Mouse (Mus musculus): ENCODE measurements around the gene Telo2.
"Not testable (repeated sequence)": the region's sequence is repeated elsewhere in the genome, so short reads cannot be mapped to it uniquely, and the experiment has no call there.

The Telo2 gene

GRCm38 (mm10) chr17:25115664-25116432, at the start of gene Telo2:
TSS of gene Telo2 (minus strand) at chr17:25115967.
- DNase-seq: peak; percentile 93

GRCm38 (mm10) chr17:25164770-25165169, 49.0 kb upstream of the Telo2 start:
- DNase-seq: no peak

- no peak for DNase-seq
Measured at GRCm38 (mm10) chr17:25163387-25163786, 47.6 kb upstream of the Telo2 start.

- no peak for DNase-seq
Measured at GRCm38 (mm10) chr17:25162161-25162560, 46.4 kb upstream of the Telo2 start, which contains the start of gene Ccdc154. TSS of gene Ccdc154 (plus strand) at chr17:25162461.

GRCm38 (mm10) chr17:25139960-25140359, 24.2 kb upstream of the Telo2 start:
- no peak for DNase-seq

GRCm38 (mm10) chr17:25138803-25139202, 23.0 kb upstream of the Telo2 start:
- no peak for DNase-seq

GRCm38 (mm10) chr17:25135622-25136021, 19.9 kb upstream of the Telo2 start:
- no peak for DNase-seq

- DNase-seq: peak; percentile 92
Measured at GRCm38 (mm10) chr17:25133275-25133698, 17.5 kb upstream of the Telo2 start, which contains the start of gene Clcn7. TSS of gene Clcn7 (plus strand) at chr17:25133391.

GRCm38 (mm10) chr17:25130060-25130459, 14.3 kb upstream of the Telo2 start:
- no peak for DNase-seq

- DNase-seq: no peak
Measured at GRCm38 (mm10) chr17:25127681-25128080, 11.9 kb upstream of the Telo2 start.

- DNase-seq: no peak
Measured at GRCm38 (mm10) chr17:25127079-25127478, 11.3 kb upstream of the Telo2 start.

GRCm38 (mm10) chr17:25125442-25126060, 9.8 kb upstream of the Telo2 start:
- DNase-seq: not testable (repeated sequence)

GRCm38 (mm10) chr17:25123979-25124378, 8.2 kb upstream of the Telo2 start:
- DNase-seq: no peak

- DNase-seq: no peak
Measured at GRCm38 (mm10) chr17:25120406-25120805, 4.6 kb upstream of the Telo2 start, which contains the start of gene Ptx4. TSS of gene Ptx4 (plus strand) at chr17:25120760.

GRCm38 (mm10) chr17:25117263-25117662, 1.5 kb upstream of the Telo2 start:
- no peak for DNase-seq

GRCm38 (mm10) chr17:25114908-25115645, 690 bp downstream of the Telo2 start:
- no peak for DNase-seq

- no peak for DNase-seq
Measured at GRCm38 (mm10) chr17:25112423-25112810, 3.4 kb downstream of the Telo2 start.

GRCm38 (mm10) chr17:25111739-25112422, 3.9 kb downstream of the Telo2 start:
- peak; percentile 65 for DNase-seq

- DNase-seq: no peak
Measured at GRCm38 (mm10) chr17:25111220-25111619, 4.5 kb downstream of the Telo2 start.

- DNase-seq: no peak
Measured at GRCm38 (mm10) chr17:25110590-25110989, 5.2 kb downstream of the Telo2 start.

- no peak for DNase-seq
Measured at GRCm38 (mm10) chr17:25109578-25109977, 6.2 kb downstream of the Telo2 start.

GRCm38 (mm10) chr17:25107786-25108185, 8.0 kb downstream of the Telo2 start:
- DNase-seq: no peak

- no peak for DNase-seq
Measured at GRCm38 (mm10) chr17:25101338-25101737, 14.4 kb downstream of the Telo2 start.

Data from cerebellum, adult 8-10 months (tissue).